Mouse (Mus musculus) intestine, embryonic 14.5 days (tissue): ENCODE results near the gene Htr2a. TPM values are rescaled to one million over a fixed set of nuclear protein-coding genes. Genes with fewer than 3 reads are reported as not detected.

Experiments used
- ATAC-seq: fragments of 200-750 bp; cut with Nextera tagmentation; replicated peaks from 2 replicates; pipeline ENCODE4 v1.8.0; 2017; ENCODE audit warnings: low read depth, moderate number of reproducible peaks, moderate TSS enrichment, moderate library complexity; ENCODE audit not compliant: low FRiP score, low TSS enrichment
- DNase-seq: peaks from one replicate; pipeline ENCODE4 v3.0.0-alpha.2; 2018; ENCODE audit warnings: low spot score
- H3K27ac ChIP-seq: fragments of 300-500 bp; sonication (generic); 2 replicates; pipeline ENCODE4 v1.5.1; 2014; ENCODE audit warnings: low read depth, mild to moderate bottlenecking, control low read depth
- H3K27me3 ChIP-seq: fragments of 300-500 bp; sonication (generic); replicated peaks from 2 replicates; pipeline ENCODE4 v1.6.1; 2014; ENCODE audit warnings: low read length, control low read depth; ENCODE audit not compliant: control insufficient read depth, insufficient read depth
- H3K36me3 ChIP-seq: fragments of 300-500 bp; sonication (generic); 2 replicates; pipeline ENCODE4 v1.6.1; 2014; ENCODE audit warnings: low read length, control low read depth; ENCODE audit not compliant: control insufficient read depth, insufficient read depth
- H3K4me1 ChIP-seq: fragments of 300-500 bp; sonication (generic); replicated peaks from 2 replicates; pipeline ENCODE4 v1.6.1; 2014; ENCODE audit warnings: low read length, control low read depth, mixed read lengths; ENCODE audit not compliant: control insufficient read depth, insufficient read depth
- H3K4me2 ChIP-seq: fragments of 300-500 bp; sonication (generic); 2 replicates; pipeline ENCODE4 v1.6.1; 2014; ENCODE audit warnings: low read length
- H3K4me3 ChIP-seq: fragments of 300-500 bp; sonication (generic); 2 replicates; pipeline ENCODE4 v1.5.1; 2014; ENCODE audit warnings: low read depth, low read length, control low read depth, mixed read lengths
- H3K9ac ChIP-seq: fragments of 300-500 bp; sonication (generic); 2 replicates; pipeline ENCODE4 v1.6.1; 2014; ENCODE audit warnings: mild to moderate bottlenecking, low read length
- H3K9me3 ChIP-seq: fragments of 300-500 bp; sonication (generic); 2 replicates; pipeline ENCODE4 v1.6.1; 2016; ENCODE audit warnings: low read length, control low read depth; ENCODE audit not compliant: control insufficient read depth
- WGBS: fragments of 180-500 bp; shearing (Covaris S2); extraction: QIAGEN DNeasy Blood & Tissue Kit; methylation state at CpG from one replicate; pipeline ENCODE4 v1.1.7; 2014; 5-methylcytosine and 5-hydroxymethylcytosine counted together
- polyA plus RNA-seq: library from polyadenylated mRNA; unstranded; fragments of >200 nt; fragmentation: Nextera tagmentation; extraction: Ambion mirVana; gene quantifications from 2 replicates; pipeline ENCODE4 v1.2.1, GENCODE M21; 2014

The Htr2a gene
- polyA plus RNA-seq, 1 experiment from 2014 or later = 0.38 TPM

DNA sequence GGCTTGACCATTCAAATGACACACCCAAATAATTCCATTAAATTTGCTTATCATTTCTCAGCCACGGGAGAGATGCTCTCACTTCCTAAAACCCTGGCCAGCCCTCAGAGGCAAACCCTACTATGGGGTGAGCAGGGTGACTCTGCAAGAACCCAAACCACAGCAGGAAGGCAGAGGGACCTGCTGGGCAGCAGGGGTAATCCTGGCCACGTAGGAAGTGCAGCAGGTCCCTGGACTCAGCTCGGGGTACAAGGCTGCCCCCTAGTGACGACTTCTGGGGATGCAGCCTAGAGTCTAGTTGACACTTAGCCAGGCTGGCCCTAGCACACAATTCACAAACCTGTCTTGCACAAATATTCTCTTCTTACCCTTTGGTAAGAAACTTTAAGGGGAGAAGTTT is 2.7 kb downstream of the Htr2a start:
- Histone ChIP-seq H3K4me2 (peak overlapping the region; percentile 18), H3K4me3 (no peak overlapping the region), H3K4me1 (no peaks in the 10 kb centered on the region; the same call in 1 of the 2 replicates), H3K9ac (no peak overlapping the region), H3K27me3 (peaks cover 21% of the 10 kb centered on the region), H3K9me3 (no peaks in the 10 kb centered on the region), H3K36me3 (no peaks in the 10 kb centered on the region), H3K27ac (no peak overlapping the region)
- peak; percentile 94 for DNase-seq
- WGBS = 4% methylated on average over 4 of the region's 4 CpGs
- peak; percentile 51; the same call in 1 of the 2 replicates for ATAC-seq

DNA sequence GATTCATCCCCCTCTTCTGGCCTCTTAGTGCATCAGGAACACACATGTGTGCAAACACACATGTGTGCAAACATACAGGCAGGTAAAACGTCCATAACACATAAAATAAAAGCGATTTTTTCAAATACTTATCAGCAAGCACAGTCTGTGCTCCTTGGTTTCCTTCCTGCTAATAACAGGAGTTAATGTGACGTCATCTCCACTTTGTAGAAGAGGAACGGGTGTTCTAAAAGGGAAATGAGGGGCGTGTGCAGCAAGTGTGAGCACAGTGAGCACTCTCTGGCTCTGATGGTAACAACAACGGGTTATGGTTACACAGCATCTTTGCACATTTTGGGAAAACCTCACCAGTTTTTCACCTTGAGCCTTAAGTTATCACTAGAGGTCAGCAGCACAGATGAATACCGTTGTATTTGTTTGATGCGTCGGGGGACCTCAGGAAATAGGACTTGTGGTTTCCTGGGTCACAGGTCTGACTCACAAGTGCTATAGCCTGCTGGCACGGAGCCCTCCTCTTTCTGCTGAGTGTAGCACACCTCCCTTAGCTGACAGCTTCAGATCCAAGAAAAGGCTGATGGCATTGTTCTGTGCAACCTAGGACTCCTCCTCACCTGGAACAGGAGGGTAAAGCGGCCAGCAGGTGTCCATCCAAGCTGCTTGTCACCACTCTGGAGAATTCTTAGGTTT is 5.6 kb downstream of the Htr2a start:
- H3K4me3 ChIP-seq = no peak overlapping the region
- H3K9ac ChIP-seq = no peak overlapping the region
- H3K4me2 ChIP-seq = no peak overlapping the region
- WGBS = 69% methylated on average over 11 of the region's 11 CpGs
- H3K9me3 ChIP-seq = no peaks in the 10 kb centered on the region
- H3K27me3 ChIP-seq = peaks cover 11% of the 10 kb centered on the region
- H3K36me3 ChIP-seq = no peaks in the 10 kb centered on the region
- ATAC-seq (no peak), DNase-seq (no peak)
- H3K27ac ChIP-seq = no peak overlapping the region
- H3K4me1 ChIP-seq = no peaks in the 10 kb centered on the region; the same call in 1 of the 2 replicates

DNA sequence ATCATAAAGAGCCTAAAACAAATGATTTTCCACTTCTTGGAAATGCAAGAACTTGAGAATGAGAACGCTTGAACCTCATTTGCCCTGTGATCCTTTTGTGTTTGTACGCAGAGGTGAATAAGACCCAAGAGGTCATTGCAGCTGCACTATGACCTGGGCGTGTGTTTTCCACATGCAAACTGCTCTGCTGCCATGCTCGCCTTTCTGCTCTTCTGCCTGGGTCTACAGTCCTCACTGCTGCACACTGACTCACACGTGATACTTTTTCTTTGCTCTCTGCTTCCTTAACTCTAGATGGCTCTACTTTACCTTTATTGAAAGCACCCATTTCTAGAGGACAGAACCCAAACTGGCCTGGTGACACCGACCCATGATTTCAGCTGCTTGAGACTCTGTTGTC is 9.4 kb downstream of the Htr2a start:
- H3K4me1 ChIP-seq = no peaks in the 10 kb centered on the region
- no peak overlapping the region for H3K4me2 ChIP-seq
- no peak overlapping the region for H3K4me3 ChIP-seq
- no peaks in the 10 kb centered on the region for H3K27me3 ChIP-seq
- DNase-seq (no peak), ATAC-seq (no peak)
- no peaks in the 10 kb centered on the region for H3K9me3 ChIP-seq
- WGBS = 79% methylated on average over 6 of the region's 6 CpGs
- no peak overlapping the region for H3K9ac ChIP-seq
- H3K27ac ChIP-seq = no peak overlapping the region
- no peaks in the 10 kb centered on the region for H3K36me3 ChIP-seq

DNA sequence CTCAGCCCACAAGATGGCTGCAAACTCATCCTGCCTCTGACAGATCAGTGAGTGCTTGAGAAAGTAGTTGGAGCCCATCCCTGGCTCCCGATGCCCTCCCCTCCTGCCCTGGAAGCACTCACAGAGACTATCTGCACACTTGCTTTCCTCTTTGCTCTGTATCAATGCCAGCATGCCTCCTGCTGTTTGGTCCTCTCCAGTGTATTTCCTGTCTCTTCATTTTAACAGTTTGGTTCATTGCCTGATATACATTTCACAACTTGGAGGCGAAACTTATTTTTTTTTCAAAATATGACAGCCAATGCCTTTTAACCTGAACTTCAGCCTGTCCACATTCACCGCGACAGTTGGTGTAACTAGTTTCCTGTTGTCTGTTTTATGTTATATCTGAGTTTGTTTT is 11.0 kb downstream of the Htr2a start:
- 72% methylated on average over 4 of the region's 4 CpGs for WGBS
- H3K4me1 ChIP-seq = no peaks in the 10 kb centered on the region
- DNase-seq = no peak
- H3K4me2 ChIP-seq = no peak overlapping the region
- no peaks in the 10 kb centered on the region for H3K9me3 ChIP-seq
- no peak overlapping the region for H3K4me3 ChIP-seq
- H3K27me3 ChIP-seq = no peaks in the 10 kb centered on the region
- no peak for ATAC-seq
- H3K36me3 ChIP-seq = no peaks in the 10 kb centered on the region
- H3K9ac ChIP-seq = no peak overlapping the region
- H3K27ac ChIP-seq = no peak overlapping the region

DNA sequence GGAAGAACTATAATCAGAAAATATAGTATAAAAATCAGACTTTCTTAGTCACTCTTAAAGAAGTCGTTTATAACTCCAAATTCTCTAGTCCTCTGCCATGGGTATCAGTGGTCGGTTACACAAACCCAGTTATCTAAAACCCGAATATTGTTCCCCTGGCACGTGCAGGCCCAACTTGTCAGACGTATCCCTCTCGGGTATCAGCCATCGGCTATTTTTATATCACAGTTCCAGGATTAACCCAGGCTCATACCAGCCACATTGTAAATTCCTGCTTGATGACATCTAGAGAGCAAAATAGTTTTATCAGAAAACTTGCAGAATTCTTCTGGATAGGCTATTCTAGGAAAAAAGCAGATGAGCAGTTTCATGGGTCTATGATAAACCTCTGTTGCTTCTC is 16.6 kb downstream of the Htr2a start:
- no peak for DNase-seq
- Histone ChIP-seq H3K9me3 (no peaks in the 10 kb centered on the region), H3K27me3 (no peaks in the 10 kb centered on the region), H3K4me2 (no peak overlapping the region), H3K36me3 (no peaks in the 10 kb centered on the region), H3K4me3 (no peak overlapping the region), H3K9ac (no peak overlapping the region), H3K4me1 (no peaks in the 10 kb centered on the region), H3K27ac (no peak overlapping the region)
- ATAC-seq = no peak
- 73% methylated on average over 7 of the region's 7 CpGs for WGBS

DNA sequence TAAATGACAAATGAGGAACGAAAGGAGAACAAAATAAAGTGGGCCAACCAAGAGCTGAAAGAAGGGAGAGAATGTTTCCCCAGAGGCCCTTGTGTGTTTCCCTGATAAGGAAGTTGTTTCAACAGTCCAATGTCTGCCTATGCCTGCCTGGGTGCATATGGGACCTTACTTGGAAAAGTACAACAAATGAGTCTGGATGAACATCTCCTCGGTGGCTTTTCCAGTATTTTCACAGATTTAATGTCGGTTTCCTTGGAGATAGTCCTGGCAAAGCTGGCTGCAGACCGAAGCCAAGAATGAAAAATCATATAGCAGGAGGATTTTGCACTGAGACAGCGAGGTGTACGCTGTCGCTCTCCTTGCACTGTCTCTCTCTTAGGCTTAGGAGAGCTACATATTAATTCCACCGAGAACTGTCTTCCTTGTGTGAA is 18.8 kb downstream of the Htr2a start:
- Histone ChIP-seq H3K4me1 (no peaks in the 10 kb centered on the region), H3K4me3 (no peak overlapping the region), H3K27ac (no peak overlapping the region), H3K36me3 (no peaks in the 10 kb centered on the region), H3K9me3 (no peaks in the 10 kb centered on the region), H3K27me3 (no peaks in the 10 kb centered on the region), H3K9ac (no peak overlapping the region), H3K4me2 (no peak overlapping the region)
- DNase-seq (no peak), ATAC-seq (no peak)
- WGBS = 75% methylated on average over 8 of the region's 8 CpGs

DNA sequence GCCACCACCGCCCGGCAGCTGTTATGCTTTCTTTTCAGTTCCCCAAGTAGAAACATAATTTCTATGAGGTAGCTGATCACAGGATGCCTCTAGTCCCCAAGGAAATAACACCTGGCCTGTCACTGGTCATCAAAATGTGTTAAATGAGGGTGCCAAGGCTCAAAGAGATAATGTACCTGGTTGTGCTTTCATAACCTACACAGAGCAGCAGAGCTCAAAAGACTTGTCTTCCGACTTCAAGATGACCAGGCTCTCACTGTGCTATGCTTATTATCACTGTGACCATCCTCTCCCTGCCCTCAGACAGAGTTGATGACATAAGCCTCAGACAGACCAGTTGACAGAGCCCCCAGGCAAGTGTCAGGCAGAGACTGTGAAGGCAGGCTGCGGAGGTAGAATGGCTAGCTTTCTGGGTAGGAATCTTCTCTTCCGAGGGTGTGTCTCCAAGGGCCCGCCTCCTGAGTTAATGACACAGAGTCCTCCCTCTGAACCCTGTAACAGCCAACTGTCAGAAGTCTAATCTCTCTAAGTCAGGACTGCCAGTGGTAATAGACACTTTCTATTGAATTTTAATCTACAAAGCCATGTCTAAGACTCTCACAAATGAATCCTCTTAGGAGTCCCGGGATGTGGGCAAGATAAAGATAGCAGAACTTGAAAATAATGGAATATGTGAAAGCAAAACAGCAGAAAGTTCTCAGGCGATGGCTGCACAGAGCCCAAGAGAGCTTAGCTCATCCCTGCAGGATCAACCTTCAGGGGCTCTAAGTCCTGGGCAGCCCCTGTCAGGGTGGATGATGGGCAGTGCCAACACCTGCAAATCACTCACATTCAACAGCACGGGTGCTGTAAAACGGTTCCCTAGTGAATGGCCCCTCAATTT is 31.7 kb downstream of the Htr2a start:
- 0 out of 2 replicates have a peak, but pooled peaks have one; percentile 50 for ATAC-seq
- Histone ChIP-seq H3K36me3 (no peaks in the 10 kb centered on the region), H3K4me3 (no peak overlapping the region), H3K27ac (no peak overlapping the region), H3K4me1 (no peaks in the 10 kb centered on the region; the same call in 1 of the 2 replicates), H3K27me3 (no peaks in the 10 kb centered on the region), H3K9ac (no peak overlapping the region), H3K4me2 (no peak overlapping the region), H3K9me3 (no peaks in the 10 kb centered on the region)
- DNase-seq = no peak
- WGBS = 67% methylated on average over 10 of the region's 10 CpGs

DNA sequence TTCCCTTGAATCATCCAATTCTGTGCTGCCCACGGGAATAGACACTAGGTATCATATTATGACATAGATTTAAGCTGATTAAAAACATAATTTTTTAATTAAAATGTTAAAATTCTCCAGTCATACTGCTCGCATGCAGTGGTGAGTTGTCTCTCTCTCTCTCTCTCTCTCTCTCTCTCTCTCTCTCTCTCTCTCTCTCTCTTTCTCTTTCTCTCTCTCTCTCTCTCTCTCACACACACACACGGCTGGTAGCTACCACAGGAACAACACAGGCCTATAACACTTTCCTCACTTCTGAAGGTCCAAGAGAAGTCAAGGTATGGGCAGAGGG is 32.3 kb downstream of the Htr2a start:
- no peak overlapping the region for H3K4me2 ChIP-seq
- no peak for ATAC-seq
- no peak overlapping the region for H3K4me3 ChIP-seq
- H3K9ac ChIP-seq = no peak overlapping the region
- H3K27ac ChIP-seq = no peak overlapping the region
- H3K4me1 ChIP-seq = no peaks in the 10 kb centered on the region; the same call in 1 of the 2 replicates
- no peak for DNase-seq
- WGBS = 62% methylated on average over 3 of the region's 3 CpGs
- H3K36me3 ChIP-seq = no peaks in the 10 kb centered on the region
- no peaks in the 10 kb centered on the region for H3K27me3 ChIP-seq
- no peaks in the 10 kb centered on the region for H3K9me3 ChIP-seq
